Mouse (Mus musculus) urinary bladder, postnatal 10 days (tissue): ENCODE measurements around the gene Zfp784.
"Not testable (repeated sequence)": the region's sequence is repeated elsewhere in the genome, so short reads cannot be mapped to it uniquely, and the experiment has no call there.

Experiments
- DNase-seq: peaks from one replicate; pipeline ENCODE4 v3.0.0; 2022; ENCODE audit warnings: low spot score

Zfp784 gene

DNA sequence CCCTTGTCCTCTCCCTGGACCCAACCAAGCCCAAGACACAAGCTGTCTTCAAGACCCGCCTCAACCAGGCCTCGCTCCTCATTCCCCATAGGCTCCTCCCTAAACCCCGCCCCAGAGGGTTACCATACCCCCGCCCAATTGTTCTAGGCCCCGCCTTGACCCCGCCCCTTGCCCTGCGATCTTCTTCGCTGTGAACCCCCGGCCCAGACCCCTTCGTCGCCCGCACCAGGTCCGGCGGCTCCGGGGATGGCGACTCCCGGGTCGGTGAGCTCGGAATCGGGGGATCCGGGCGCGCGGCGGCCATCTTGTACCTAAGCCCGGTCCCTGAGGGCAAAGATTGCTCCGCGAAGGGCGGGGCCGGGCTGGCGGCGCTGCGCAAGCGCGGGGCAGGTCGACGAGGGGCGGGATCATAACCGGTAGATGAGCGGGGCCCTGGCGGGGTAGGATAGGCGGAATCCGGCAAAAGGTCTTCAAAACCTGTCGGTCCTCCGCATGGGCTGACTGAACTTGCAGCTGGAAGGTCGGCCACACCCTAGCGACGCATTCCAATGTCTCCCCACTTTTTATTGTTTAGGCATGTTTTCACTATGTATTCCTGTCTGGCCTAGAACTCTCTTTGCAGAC is at the start of gene Zfp784:
TSS of gene Zfp784 (minus strand) at position 338 of the 624 bp plus-strand sequence.
- DNase-seq: peak; percentile 70

DNA sequence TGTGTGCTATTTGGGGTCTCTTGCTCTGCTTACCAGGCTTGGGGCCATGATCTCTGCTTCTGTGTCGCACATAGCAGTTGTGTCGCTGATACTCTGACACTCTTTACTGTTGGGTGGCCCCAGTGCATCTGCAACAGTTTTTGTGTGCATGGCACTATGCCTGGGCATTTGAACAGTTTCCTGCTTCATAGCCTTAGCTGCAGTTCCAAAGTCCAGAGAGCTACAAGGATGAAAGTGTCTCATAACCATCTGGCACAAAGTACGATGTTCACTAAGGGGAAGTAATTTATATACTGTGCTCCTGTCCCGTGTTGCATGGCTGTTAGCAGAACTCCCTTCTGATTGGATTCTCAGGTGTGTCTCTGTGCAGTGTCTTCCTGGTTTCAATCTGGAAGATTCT is 49.6 kb upstream of the Zfp784 start:
- no peak for DNase-seq

DNA sequence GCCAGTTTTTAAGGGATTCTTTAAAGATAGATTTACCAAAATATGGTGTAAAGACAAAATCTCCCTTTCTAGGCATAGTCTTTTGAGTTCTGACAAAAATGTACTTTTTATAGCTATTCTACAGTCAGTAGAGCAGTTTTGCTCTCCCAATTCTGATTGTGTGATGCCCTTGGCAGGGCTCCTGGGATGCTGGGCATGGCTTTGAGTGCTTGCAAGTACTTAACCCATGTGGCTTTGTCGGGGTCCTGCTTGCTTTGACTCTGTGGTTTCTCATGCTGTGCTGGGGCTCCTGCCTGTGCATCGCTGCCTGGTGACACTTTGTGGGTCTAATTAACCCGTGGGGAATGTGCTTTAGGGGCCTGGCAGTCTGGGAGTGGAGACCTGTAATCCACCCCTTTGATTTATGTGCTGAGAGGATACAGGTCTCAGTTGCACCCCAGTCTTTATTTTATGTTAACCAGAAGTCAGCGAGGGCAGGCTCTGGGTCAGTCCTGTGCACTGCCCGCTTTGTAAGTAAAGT is 48.7 kb upstream of the Zfp784 start:
- DNase-seq: no peak

DNA sequence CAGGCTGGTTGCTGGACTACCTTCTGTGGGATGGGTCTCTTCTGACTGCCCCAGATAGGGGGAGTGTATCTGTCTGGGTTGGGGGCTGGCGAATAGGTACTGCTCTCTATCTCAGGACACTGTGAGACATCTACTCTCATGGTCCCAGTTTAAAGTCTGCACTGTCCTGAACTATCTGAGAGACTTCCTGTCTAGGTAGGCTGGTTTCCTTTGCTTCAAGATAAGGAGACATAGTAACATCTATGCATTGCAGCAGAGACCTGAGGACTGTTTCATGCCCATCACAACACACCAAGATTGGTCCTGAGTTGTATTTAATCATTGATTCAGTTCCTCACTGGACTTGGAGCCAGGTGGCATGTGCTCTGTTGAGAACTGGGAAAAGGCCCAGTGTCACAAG is 47.3 kb upstream of the Zfp784 start:
- no peak for DNase-seq

DNA sequence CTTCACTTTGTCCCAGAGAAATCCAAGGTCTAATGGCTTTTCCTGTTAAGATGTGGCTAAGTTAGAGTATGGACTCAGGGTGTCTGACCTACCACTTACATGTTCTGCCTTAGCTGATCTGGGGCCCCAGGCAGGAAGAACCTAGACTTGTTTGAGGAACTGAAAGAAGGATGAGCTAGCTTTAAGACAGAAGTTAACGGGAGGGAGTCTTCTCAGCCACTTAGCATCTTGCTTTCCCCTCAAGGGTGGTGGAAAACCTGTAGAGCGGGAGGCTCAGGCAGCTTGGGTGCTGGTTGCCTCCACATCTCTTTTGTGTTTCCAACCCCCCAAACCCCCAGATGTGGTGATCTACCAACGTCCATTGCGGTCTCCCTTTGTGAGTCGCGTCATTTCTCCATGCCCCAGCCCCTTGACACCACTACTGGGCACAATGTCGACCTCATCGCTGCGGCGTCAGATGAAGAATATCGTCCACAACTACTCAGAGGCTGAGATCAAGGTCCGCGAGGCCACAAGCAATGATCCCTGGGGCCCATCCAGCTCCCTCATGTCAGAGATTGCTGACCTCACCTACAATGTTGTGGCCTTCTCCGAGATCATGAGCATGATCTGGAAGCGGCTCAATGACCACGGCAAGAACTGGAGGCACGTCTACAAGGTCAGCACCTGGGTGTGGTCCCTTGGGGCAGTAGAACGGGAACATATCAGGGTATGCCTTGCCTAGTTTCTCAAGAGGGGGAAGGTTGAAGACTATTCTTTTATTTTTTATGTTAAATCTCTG is 45.3 kb upstream of the Zfp784 start:
- no peak for DNase-seq

DNA sequence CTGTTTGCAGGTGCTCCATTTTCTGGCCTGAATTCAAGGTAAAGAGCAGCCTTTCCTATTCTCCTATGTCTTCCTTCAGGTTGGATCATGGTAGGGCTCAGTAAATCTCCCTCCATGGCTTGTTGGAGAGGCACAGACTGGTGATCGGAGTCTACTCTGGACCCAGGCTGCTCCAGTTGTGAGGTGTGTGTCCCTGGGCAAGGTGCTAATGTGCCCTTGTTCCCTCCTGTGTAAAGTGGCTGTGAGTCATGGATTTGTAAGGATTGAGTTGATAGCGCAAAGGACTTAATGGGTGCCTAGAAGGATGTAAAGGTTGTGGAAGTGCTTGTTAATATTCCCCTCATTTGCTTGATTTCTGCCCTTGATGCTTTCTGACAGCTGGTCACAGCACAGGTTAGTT is 43.7 kb upstream of the Zfp784 start:
- no peak for DNase-seq

DNA sequence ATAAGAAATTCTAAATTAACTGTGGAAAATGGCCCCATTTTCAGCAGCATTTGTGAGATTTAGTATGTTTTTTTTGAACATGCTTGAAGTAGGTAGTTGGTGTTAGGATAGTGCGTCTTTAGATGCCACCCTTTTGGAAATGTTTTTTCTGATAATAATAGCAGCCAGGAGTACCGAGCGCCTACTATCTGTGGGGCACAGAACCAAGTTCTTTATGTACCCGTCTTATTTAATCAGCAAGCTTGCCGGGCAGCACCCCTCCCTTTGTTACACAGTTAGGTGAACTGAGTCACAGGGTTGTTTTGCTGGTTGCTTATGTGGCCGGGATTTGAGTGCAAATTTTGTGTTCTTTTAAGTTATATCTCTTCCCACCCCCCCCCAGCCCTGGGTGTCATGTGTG is 43.0 kb upstream of the Zfp784 start:
- DNase-seq: no peak

DNA sequence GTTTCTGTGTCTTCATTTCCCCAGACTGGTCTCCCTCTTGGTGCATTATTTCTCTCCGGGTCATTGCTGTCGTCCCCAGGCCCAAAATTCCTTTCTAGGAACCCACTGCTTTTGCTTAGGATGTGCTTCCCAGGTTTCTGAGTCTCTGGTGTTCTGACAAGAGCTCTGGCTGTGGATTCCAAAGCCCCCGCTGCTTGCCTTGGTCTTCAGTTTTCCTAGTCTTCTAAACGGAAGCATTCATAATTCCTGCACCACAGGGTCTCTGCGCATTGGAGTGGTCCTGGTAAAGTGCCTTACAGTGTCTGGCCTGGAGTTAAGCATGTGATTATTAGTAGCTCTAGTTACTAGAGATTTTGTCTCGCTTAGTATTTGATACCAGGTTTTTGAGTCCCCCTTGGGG is 42.6 kb upstream of the Zfp784 start:
- no peak for DNase-seq

DNA sequence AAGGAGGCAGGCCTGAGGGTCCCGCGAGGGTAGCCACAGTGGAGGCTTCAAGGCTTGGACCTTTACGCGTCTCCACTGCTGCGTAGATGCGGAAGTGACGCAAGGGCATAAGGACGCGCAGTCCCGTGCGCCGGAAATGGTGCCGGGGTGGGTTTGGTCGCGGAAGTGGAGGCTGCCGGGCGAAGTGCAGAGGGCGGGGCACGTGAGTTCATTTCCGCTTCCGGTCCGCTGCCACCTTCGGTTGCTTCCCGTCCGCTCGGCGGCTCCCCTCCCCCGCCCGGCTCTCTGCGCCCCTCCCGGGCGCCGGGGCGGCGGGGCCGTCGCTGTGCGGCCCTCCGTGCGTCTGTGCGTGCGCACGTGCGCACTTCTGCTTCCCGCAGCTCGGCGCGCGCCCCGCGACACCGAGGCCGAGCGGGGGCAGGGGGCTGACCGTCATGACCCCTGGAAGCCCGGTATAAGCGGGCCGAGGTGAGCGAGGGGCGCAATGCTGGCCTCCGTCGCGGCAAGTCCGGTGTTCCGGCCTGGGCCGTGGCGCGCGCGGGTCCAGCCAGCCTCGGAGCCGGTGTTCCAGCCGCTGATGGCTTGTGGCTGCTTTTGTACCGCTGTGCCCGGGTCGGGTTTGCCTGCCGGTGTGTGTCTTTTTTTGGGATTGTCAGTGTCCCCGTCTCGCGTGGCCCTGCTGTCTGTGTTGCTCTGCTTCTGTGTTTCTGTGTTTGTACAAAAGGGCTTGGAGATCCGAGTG is 41.9 kb upstream of the Zfp784 start, which contains the start of gene Epn1:
TSS of gene Epn1 (plus strand) at position 226 of the 742 bp plus-strand sequence.
- DNase-seq: peak; percentile 84

DNA sequence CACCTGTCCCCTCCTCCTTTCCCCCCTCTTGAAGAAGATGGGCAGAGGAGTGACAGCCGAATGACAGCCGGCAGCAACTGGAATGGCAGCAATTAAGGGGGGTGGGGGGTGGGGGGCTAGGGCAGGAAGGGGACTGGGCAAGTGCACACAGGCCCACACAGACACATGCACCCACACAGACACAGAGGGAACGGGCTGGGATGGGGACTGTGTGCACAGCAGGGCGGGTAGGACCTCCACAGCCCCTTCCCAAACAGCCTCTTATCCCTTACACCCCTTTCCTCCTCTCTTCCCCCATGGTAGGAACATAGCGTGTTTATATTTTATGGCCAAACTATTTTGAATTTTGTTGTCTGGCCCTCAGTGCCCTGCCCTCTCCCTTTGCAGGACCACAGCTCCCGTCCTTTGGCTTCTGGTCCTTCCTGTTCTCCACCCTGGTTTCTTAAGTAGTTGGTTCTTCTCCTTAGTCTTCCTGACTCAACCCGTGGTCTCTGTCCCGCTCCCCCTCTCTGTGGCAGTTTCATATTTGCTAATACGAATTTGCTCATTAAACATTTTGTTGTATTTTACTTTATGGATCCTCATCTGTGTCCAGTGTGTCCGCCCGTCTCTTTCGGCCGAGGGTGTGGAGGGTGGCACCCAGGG is 41.2 kb upstream of the Zfp784 start:
- not testable (repeated sequence) for DNase-seq

DNA sequence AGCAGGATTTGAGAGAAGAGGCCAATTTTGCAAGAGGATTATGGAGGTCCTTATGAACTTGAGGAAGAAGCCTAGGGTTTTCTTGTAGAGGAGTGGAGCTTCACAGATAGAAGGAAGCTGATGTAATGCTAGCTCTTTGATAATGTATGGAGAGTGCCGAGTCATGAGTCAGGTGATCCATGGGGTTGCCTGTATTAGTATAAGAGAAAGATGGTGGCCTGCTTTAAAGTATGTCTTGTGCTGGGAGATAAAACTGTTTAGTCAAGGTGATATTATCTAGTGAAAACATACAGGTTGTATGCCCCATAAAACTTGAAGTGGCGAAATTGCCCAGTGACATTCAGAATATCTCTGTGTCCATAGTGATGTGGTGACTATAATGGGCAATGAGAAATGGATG is 38.7 kb upstream of the Zfp784 start:
- DNase-seq: no peak

DNA sequence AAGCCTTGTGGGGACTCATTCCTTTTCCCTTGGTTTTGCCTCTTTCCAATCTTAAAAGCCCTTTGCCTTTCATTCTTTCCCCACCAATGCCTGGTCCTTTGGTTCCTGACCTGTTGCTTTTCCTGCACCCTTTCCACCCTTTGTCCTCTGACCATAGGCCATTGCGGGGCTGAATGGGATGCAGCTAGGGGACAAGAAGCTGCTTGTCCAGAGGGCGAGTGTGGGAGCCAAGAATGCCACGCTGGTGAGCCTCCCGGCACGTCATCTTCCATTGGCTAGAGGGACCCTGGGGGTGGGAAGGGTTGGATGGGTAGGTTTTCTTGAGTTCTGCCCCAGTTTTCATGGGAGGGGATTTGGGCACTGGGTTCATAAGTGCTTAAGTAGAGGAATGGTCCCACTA is 36.7 kb upstream of the Zfp784 start:
- no peak for DNase-seq

DNA sequence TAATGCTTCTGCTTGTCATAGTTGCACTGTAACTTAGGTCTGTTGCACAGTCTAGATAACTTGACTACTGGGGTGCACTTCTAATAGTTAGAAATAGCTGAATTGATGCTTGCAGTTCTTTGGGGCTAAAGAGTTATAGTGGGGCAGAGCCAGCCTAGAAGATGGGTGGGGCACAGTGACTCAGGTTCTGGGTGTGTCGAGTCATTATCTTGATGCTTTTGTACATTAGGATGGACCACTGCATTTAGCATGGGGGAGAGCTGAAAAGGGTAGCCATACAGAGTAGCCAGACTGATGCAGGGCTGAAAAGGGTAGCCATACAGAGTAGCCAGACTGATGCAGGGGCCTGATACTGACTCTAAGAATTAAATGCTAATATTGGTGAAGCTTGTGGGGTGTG is 35.3 kb upstream of the Zfp784 start:
- no peak for DNase-seq

DNA sequence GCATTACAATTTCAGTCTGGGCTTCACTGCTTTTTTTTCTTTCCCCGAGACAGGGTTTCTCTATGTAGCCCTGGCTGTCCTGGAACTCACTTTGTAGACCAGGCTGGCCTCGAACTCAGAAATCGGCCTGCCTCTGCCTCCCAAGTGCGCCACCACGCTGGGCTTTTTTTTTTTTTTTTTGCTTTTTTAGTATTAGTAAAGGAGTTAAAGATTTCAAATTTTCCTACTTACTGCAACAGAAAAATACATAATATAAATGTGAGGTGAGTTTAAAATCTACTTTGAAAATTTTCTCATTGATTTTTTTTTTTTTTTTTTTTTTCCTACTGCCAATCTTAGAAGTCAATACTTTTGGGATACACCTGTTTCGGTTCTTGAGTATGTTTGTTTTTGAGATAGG is 26.6 kb upstream of the Zfp784 start:
- DNase-seq: no peak

DNA sequence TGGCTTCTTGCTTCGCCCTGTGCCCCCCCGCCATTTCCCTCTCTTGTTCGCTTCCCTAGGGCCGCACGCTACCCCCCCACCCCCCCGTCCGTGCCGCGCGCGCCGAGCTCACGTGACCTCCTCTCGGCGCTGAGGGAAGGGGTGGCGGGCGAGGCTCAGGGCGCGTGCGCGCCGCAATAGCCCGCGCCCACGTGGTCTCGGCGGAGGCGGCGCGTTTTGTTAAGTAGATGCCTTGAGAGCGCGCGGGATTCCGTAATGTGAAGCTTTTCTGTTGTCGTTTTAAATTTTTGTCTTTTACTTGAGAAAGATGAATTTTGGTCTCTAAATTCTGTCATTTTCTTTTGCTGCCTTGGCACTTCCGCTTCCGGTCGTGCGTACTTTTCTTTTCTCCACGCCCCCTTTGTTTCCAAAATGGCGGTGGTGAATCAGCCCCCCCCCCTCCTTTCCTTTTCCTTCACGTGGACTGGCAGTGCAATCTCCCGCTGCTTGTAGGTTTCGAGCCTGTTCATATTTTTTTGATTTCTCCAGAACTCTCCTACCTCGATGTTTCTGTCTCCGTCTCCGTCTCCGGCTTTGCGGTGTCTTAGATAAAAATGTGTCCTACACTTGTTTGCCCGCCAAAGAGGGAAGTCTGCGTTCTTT is 24.2 kb upstream of the Zfp784 start:
- no peak for DNase-seq

DNA sequence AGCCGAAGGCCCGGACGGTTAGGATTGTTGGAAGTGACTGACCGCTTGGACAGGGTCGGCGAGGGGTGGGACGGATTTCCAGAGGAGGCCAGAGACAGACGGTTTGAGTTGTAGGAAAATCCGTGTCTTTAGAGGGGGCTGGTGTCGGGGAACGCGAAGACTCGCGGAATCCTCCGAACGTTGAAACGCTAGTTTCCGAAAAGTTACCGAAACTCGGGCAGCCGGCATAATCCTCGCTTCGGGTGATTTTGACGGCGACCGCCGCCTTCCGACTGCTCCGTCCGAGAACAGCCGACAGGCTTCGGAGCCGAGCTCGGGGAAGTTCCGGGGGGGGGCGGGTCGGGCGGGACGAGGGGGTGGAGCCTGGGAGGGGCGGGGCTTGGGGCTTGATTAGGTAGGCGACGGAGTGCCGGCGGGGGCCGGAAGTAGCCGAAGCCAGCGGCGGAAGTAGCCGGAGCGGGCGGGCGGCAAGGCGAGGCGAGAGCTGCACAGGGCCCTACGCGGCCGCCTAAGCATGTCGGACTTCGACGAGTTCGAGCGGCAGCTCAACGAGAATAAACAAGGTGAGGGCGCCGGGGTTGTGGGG is 23.6 kb upstream of the Zfp784 start, which contains the start of gene U2af2:
TSS of gene U2af2 (plus strand) at position 370 of the 586 bp plus-strand sequence.
- peak; percentile 85 for DNase-seq

DNA sequence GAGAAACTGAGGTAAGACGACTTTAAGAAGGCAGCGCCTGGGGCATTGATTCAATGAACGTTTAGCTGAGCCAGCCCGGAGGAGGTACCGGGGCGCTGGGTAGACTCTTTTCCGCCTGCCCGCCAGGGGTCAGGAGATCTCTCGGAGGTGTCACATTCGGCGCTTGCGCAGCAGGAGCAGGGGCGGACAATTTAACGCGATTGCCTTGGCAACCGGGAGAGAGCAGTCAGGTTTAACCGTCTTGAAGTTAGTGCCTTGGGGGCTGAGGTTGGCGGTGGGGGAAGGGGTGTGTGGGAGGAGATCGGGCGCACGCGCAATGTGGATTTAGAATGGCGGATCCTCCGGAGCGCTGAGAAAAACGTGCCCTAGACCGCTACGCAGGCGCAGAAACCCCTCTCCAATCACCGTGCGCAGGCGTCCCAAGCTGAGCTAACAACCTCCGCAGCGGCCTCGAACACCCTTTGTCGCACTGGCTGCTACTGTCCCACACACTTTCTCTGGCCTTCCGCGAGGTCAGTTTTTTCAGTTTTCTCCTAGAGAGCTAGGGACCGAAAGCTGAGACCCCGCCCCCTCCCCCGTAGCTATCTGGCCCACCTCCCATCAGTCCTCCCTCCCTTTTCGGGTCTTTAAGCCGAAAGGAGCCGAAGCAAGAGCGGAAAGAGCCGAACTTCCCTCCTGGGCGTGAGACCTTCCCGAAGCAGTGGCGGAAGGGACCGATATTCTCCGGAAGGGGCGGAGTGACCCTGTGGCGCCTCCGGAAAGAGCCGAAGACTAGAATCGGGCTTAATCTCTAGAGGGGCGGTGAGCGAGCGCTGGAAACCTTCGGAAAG is 22.9 kb upstream of the Zfp784 start:
- peak; percentile 96 for DNase-seq

DNA sequence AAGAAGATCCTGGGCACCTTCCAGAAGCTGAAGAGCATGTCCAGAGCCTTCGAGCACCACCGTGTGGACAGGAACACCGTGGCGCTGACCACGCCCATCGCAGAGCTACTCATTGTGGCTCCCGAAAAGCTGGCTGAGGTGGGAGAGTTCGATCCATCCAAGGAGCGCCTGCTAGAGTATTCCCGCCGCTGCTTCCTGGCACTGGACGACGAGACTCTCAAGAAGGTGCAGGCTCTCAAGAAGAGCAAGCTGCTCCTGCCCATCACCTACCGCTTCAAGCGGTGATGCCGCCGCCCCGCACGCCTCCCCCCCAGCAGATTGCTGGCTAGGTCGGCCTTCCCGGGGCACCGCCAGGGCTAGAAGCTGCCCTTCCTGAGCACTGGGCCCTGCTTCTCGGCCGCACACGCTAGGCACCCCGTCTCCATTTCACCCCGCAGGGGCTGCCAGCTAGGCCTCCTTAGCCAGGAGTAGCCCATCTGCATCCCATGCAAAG is 22.0 kb upstream of the Zfp784 start:
- DNase-seq: no peak

DNA sequence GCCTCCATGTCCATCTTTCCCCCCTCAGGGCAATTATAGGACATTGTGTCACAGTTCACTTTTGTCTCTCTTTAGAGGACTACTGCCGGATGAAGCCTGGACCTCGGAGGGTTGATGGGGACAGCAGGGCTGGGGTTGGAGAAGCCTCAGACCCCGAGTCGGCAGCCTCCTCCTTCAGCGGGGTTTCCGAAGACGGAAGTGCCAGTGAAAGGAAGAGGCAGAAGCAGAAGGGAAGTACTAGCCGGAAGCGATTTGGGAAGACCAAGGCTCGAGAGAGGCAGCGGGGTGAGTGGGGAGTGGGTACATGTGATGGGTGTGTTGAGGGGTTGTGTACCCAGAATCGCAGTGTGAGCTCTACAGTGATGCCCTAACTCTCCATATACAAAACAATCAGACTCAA is 21.2 kb upstream of the Zfp784 start:
- DNase-seq: no peak

DNA sequence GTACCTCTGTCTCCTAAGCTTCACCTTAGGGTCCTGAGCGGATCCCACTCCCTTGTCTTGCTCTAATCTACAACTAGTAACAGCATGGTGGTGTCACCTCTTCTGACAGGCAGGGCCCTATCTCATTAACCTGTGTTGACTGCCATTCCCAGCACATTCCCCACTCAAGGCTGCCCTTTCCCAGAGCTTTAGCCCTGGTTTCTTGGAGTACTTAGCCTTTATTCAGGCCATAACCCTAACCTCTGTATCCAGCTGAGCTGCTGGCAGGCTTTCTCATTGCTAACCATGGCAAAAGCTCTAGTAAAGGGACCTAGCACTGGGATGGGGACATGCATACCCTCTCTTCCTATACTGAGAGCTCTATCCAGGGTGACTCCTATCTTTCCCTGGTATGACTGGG is 20.4 kb upstream of the Zfp784 start:
- DNase-seq: no peak
